Mouse (Mus musculus) lung, adult 2 months (tissue): ENCODE measurements around the gene Cblb. TPM values are rescaled to one million over a fixed set of nuclear protein-coding genes. Genes with fewer than 3 reads are reported as not detected.

Experiments used
- DNase-seq: peaks from one replicate; pipeline ENCODE4 v3.0.0; 2022
- H3K4me1 ChIP-seq: fragments of 200-500 bp; 2 replicates; pipeline ENCODE4 v1.6.1; 2011; ENCODE audit warnings: low read length; ENCODE audit not compliant: control insufficient read depth, insufficient read depth
- H3K4me3 ChIP-seq: fragments of 200-500 bp; replicated peaks from 2 replicates; pipeline ENCODE3; 2011; ENCODE audit warnings: low read depth, mild to moderate bottlenecking, control low read depth, low read length; ENCODE audit errors: extremely low read depth
- CTCF ChIP-seq: fragments of 200-500 bp; IDR thresholded peaks from 2 replicates; pipeline ENCODE4 v1.5.1; 2011; ENCODE audit warnings: mild to moderate bottlenecking, low read length, control low read depth; ENCODE audit not compliant: insufficient read depth
- POLR2A ChIP-seq: fragments of 200-500 bp; IDR thresholded peaks from 2 replicates; pipeline ENCODE4 v1.6.1; 2011; ENCODE audit warnings: low read depth, mild to moderate bottlenecking, control low read depth, low read length, borderline replicate concordance; ENCODE audit errors: extremely low read depth
- WGBS: fragments of 180-500 bp; shearing (Covaris S2); methylation state at CpG from one replicate; pipeline ENCODE4 v1.1.7; 2018; 5-methylcytosine and 5-hydroxymethylcytosine counted together
- polyA plus RNA-seq: library from polyadenylated mRNA; depleted of rRNA; stranded (reverse); fragments of >200 nt; gene quantifications from 2 replicates; pipeline ENCODE4 v1.2.3, GENCODE M21; 2012

Cblb gene
- polyA plus RNA-seq, 1 experiment = 21.7 TPM

DNA sequence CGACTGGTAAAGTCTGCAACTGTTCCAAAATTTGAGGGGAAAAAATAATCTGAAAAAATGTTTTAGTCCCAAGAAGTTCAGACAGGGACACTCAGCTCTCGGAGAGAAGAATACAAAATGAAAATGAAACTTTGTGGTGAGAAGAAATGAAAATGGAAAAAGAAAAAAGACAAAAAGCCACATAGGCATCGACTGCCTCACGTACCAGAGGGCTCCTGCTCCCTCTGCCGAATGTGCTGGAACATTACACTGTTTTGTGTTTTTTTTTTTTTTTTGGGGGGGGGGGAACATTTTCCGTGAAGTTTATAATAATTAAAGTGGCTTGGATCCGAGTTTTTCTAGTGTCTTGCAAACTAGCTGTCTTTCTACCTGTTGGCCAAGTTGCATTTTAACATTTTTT is 151.0 kb downstream of the Cblb start:
- no peaks in the 10 kb centered on the region for H3K4me1 ChIP-seq
- 46% methylated on average over 7 of the region's 7 CpGs for WGBS
- no peak overlapping the region for H3K4me3 ChIP-seq
- TF ChIP-seq CTCF (peak; percentile 77), POLR2A (no peak)
- no peak for DNase-seq

DNA sequence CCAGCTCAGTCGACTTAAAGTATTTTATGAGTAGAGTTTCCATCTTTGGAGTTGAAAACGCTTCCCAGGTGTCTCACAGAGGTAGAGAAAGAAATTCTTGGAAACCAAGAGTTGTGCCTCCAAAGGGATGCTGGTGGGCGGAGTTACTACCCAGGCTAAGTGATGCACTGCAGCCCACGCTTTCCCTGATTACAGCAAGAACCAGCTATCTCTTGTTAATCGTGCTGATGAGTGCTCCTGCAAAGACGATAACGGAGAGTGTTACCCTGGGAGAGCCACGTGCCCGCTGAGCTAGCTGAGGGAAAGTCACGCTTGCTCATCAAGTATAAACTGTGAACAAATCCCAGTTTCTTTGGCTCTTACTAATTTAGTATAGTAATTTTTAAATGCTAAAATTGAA is 153.3 kb downstream of the Cblb start:
- 85% methylated on average over 10 of the region's 10 CpGs for WGBS
- DNase-seq = no peak
- no peaks in the 10 kb centered on the region for H3K4me1 ChIP-seq
- H3K4me3 ChIP-seq = no peak overlapping the region
- no peak for TF ChIP-seq POLR2A
- TF ChIP-seq CTCF = no peak

DNA sequence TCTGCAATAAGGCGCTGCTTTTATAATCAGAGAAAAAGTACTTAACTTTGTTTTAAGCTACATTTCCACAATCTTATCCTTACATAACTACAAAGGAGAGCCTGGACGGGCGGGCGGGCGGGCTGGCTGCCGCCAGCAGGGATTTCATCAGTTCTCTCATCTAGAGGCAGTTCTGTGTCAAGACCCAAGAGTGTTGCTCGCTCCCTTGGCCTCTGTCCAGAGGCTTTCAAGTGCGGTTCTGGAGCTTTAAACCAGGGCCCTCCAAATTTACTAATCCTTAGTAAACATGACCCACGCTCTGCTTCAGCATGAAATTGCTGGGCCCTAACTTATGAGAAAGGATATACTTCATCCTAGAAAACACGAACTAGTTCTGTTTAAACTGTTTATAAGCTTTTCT is 155.7 kb downstream of the Cblb start:
- TF ChIP-seq CTCF (no peak), POLR2A (no peak)
- 50% methylated on average over 10 of the region's 10 CpGs for WGBS
- DNase-seq = peak; percentile 43
- no peaks in the 10 kb centered on the region for H3K4me1 ChIP-seq
- H3K4me3 ChIP-seq = no peak overlapping the region

DNA sequence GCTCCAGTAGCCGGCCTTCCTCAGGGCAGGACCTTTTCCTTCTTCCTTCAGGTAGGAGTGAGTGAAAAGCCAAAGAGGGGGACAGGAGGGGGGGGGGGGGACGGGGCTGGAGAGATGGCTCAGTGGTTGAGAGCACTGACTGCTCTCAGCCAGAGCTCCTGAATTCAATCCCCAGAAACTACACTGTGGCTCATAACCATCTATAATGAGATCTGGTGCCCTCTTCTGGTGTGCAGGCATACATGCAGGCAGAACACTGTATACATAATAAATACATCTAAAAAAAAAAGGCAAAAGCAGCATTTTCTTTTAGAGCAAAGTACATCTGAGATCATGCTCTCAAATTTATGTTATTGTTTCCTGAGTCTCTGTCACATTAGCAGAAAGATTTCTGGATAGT is 158.1 kb downstream of the Cblb start:
- TF ChIP-seq CTCF = no peak
- TF ChIP-seq POLR2A = no peak
- Histone ChIP-seq H3K4me3 (no peak overlapping the region), H3K4me1 (no peaks in the 10 kb centered on the region)
- 76% methylated on average over 1 of the region's 2 CpGs for WGBS
- no peak for DNase-seq

DNA sequence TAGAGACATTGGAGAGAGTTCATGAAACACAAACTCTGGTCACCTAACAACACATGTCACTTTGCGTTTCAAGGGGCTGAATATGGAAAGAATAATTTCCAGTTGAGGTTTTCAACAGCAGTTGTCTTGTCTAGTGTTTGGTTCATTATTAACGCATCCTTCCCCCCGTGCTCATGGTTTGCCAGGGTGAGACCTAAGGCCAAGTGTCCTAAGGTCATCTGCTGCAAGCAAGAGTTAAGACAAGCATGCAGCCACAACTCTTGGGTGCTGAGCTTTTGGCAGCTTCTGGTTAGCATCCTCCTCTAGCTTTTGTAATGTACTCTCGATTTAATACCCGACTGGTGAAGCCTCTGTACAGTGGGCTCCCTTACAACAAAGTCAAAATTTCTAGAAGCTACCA is 159.7 kb downstream of the Cblb start:
- Histone ChIP-seq H3K4me3 (no peak overlapping the region), H3K4me1 (no peaks in the 10 kb centered on the region)
- 83% methylated on average over 5 of the region's 5 CpGs for WGBS
- DNase-seq = no peak
- TF ChIP-seq POLR2A (no peak), CTCF (no peak)

DNA sequence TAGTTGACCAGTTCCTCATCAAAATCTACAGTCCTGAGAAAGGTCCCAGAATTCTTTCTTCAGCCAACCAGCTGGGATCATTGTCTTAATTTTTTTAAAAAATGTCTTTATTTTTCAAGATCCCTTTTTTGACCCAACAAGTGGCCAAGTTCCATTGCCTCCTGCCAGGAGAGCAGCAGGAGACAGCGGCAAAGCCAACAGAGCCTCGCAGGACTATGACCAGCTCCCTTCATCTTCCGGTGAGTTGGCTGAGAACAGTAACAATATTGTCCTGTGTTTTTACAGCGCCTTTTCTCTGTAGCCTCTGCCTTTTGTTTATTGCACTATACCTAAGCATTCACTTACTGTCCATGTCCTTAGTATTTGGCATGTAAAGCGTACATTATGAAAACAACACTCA is 163.0 kb downstream of the Cblb start:
- DNase-seq = no peak
- Histone ChIP-seq H3K4me3 (no peak overlapping the region), H3K4me1 (no peaks in the 10 kb centered on the region; the same call in 1 of the 2 replicates)
- TF ChIP-seq CTCF (no peak), POLR2A (no peak)
- WGBS = 89% methylated on average over 5 of the region's 5 CpGs

DNA sequence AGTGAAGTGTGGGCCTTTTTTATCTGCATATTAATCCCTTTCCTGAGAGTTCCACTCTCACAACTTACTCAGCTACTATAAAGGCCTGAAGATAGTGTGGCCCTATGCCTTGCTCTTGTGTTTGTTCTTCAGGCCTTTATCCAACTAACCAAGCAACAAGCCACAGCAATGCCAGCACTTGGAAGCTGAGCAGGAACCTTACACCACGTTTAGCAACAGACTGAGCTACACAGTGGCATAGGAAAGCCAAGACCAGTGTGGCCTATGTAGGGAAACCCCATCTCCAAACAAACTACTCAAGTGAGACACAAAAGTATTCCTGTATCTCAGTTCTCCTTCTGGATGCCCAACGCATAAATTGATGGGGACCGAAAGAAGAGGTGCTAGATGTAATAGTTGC is 163.8 kb downstream of the Cblb start:
- WGBS = 62% methylated on average over 3 of the region's 3 CpGs
- Histone ChIP-seq H3K4me3 (no peak overlapping the region), H3K4me1 (no peaks in the 10 kb centered on the region; the same call in 1 of the 2 replicates)
- no peak for DNase-seq
- TF ChIP-seq POLR2A = no peak
- TF ChIP-seq CTCF = no peak

DNA sequence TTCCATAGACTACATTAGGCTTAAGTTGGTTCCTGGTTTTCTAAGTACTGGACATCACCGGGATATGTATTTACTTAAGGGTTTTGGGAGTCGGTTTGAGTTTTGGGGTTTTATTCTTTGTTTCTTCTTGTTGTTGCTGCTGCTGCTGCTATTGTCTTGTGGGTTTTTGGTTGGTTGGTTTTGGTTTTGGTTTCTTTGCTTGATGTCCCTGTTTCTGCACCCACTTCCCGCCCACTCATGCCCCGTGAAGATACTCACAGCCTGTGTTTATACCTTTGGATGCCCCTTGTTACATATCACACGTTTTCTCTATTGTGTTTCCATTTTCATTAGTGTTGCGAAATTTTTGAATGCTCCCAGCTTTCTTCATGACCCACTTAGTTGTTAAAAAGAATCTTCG is 169.1 kb downstream of the Cblb start:
- TF ChIP-seq CTCF = no peak
- TF ChIP-seq POLR2A = no peak
- Histone ChIP-seq H3K4me1 (no peaks in the 10 kb centered on the region; the same call in 1 of the 2 replicates), H3K4me3 (no peak overlapping the region)
- DNase-seq = no peak
- WGBS = 73% methylated on average over 7 of the region's 7 CpGs

DNA sequence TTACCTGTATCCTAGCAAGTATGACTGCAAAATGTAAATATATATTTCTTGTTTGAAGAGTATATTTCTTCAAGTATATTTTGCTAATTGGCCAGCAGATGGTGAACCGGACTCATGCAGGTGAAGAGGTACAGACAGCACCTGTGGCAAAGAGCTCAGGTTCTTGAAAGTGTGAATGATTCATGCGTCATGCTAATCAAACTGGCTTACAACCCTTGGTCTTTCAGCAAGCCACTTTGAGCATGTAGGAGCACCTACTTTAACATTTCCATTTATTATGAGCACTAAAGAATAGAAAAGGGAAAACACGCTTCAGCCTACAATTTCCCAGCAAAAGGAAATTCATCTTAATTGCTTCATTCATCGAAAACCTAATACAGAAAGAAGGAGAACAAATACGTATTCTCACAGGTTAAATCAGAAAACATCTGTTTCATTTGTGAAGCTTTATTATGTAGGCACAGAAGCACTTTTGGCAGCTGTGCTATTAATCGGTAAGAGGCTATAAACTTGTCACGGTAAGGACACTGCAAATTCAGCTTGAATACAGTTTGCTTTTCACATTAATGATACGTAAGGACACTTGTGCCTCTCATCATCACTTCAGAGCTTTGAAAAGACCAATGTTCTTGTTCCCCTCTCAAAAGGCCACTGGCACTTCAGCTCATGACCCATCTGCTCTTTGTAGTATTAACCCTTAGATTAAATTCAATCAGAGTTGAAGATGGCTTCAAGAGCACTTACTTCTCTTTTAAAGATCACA is 180.0 kb downstream of the Cblb start:
- 78% methylated on average over 8 of the region's 8 CpGs for WGBS
- no peak for DNase-seq
- no peak overlapping the region for H3K4me3 ChIP-seq
- no peak for TF ChIP-seq CTCF
- no peak for TF ChIP-seq POLR2A
- H3K4me1 ChIP-seq = no peaks in the 10 kb centered on the region

DNA sequence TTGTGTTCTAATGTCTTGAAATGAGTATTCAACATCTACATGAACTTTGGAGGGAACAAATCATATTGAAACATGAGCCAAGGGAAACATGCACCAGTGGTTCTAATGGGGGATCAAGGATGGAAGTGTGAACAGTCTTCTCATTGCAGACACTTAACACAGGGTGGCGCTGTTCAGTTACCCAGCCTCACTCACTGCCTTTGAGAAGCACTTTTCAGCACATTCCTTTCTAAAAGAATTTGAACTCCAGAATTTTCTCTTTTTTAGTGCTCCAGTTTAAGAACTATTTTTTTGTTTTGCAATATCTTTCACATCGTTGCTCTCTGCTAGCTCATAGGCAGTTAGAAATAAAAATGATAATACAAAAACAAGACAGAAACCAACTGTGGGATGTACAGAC is 188.0 kb downstream of the Cblb start:
- H3K4me1 ChIP-seq = no peaks in the 10 kb centered on the region
- H3K4me3 ChIP-seq = no peak overlapping the region
- TF ChIP-seq POLR2A (no peak), CTCF (peak; percentile 53)
- no peak for DNase-seq
- WGBS = 9% methylated on average over 2 of the region's 2 CpGs
